Mouse (Mus musculus): ENCODE measurements around the gene Cpa1. TPM values are rescaled to one million over a fixed set of nuclear protein-coding genes. Genes with fewer than 3 reads are reported as not detected.

Cpa1 gene
- polyA plus RNA-seq, 1 experiment from 2014 or later, result 0.52 TPM

DNA sequence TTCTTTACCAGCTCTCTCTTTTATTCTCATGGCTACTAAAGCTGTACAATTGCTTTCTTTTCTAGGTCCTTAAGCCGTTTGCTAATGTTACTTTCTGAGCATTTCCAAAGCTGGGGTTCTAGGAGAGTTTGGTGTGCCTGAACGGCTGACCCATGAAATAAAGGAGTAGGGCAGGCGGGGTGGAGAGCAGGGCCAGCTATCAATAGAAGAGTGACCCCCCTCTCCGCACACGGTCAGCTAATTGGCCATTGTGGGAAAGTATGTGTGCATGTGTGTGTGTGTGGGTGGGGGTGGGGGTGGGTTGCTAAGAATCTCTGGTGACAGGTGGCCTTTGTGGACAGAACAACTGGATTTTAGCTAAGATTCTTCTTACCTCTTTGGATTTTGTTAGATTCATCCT is 27.8 kb upstream of the Cpa1 start:
- no peak overlapping the region for H3K4me3 ChIP-seq
- no peaks in the 10 kb centered on the region for H3K36me3 ChIP-seq
- 25% methylated on average over 5 of the region's 5 CpGs for whole genome bisulfite sequencing
- H3K27me3 ChIP-seq, result no peaks in the 10 kb centered on the region
- no peak overlapping the region for H3K27ac ChIP-seq (replicated peaks)
- H3K4me1 ChIP-seq (replicated peaks), result peaks cover 23% of the 10 kb centered on the region
- no peaks in the 10 kb centered on the region for H3K9me3 ChIP-seq
- no peak overlapping the region for H3K9ac ChIP-seq
- no peak for ATAC-seq (ENCODE audit: low read depth)
- no peak overlapping the region for H3K4me2 ChIP-seq

DNA sequence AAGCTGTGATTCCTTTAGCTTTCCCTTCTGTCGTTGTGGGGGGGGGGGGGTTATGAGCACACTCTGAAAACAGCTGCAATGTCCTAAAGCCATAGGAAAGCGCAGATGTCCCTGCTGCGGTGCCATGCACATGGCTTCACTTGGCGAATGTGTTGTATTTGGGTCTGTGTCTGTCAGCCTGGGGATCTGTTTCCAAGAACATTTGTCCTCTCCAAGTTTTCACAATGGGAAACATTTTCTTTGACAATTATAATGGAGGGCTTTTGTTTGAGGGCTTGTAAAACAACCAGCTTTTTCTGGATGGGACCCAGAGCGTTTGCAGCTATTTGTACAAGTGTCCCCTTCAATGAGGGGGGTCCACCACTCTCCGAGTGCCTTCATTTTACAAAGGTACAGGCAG is 24.8 kb upstream of the Cpa1 start:
- Histone ChIP-seq H3K9me3 (no peaks in the 10 kb centered on the region), H3K4me3 (no peak overlapping the region), H3K36me3 (no peaks in the 10 kb centered on the region), H3K27me3 (no peaks in the 10 kb centered on the region), H3K4me1 (replicated peaks) (peaks cover 52% of the 10 kb centered on the region), H3K4me2 (no peak overlapping the region), H3K27ac (replicated peaks) (no peak overlapping the region), H3K9ac (no peak overlapping the region)
- WGBS, result 51% methylated on average over 6 of the region's 6 CpGs
- no peak for ATAC-seq (ENCODE audit: low read depth)

DNA sequence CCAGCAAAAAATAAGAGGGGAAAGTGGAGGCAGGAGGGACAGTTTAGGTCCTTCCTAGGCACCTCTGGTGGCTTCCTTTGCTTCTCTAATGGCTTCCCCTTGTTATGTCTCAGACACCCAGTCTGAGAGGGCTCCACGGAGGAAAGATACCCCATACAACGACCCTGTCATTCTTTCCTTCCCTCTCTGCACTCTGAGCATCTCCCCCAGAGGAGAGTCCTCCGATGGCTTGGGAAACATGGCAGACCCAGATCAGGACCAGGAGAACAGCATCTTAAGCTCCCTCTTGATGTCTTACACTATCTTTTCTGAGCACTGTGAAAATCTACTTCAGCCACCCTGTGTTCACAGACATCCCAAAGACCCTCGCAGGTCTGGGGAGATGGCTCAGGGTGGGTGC is 23.3 kb upstream of the Cpa1 start:
- H3K4me2 ChIP-seq, result no peak overlapping the region
- WGBS, result 23% methylated on average over 4 of the region's 4 CpGs
- H3K9ac ChIP-seq, result no peak overlapping the region
- H3K4me1 ChIP-seq (replicated peaks), result peaks cover 52% of the 10 kb centered on the region
- H3K27me3 ChIP-seq, result no peaks in the 10 kb centered on the region
- H3K4me3 ChIP-seq, result no peak overlapping the region
- H3K36me3 ChIP-seq, result no peaks in the 10 kb centered on the region
- no peak for ATAC-seq (ENCODE audit: low read depth)
- H3K27ac ChIP-seq (replicated peaks), result no peak overlapping the region
- no peaks in the 10 kb centered on the region for H3K9me3 ChIP-seq

DNA sequence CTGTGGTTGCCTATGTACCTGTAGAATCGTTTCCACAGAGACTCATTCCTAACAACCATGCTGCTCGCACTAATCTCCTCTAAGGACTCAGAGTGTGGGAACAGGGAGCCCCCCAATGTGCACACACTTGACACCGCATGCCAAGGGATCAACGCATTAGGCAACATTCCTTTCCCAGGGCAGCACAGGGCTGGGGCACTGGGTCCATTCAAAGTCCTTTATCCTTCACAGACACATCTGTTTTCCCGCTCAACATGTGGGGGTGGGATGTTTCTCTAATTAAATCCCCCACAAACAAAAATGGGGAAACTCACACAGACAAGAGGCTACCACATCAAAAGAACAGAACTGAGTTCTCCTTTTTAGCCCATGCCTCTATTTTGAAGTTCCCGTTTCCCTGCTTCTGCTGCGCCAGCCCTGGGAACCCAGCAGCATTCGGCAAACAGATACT is 22.5 kb upstream of the Cpa1 start:
- Histone ChIP-seq H3K4me2 (peak overlapping the region; percentile 56), H3K9me3 (no peaks in the 10 kb centered on the region), H3K27me3 (no peaks in the 10 kb centered on the region), H3K9ac (0 out of 2 replicates have a peak overlapping the region, but pooled peaks have one; percentile 8), H3K27ac (replicated peaks) (peak overlapping the region; percentile 81), H3K4me1 (replicated peaks) (peaks cover 52% of the 10 kb centered on the region), H3K4me3 (no peak overlapping the region), H3K36me3 (no peaks in the 10 kb centered on the region)
- no peak for ATAC-seq (ENCODE audit: low read depth)
- WGBS, result 1% methylated on average over 8 of the region's 8 CpGs

DNA sequence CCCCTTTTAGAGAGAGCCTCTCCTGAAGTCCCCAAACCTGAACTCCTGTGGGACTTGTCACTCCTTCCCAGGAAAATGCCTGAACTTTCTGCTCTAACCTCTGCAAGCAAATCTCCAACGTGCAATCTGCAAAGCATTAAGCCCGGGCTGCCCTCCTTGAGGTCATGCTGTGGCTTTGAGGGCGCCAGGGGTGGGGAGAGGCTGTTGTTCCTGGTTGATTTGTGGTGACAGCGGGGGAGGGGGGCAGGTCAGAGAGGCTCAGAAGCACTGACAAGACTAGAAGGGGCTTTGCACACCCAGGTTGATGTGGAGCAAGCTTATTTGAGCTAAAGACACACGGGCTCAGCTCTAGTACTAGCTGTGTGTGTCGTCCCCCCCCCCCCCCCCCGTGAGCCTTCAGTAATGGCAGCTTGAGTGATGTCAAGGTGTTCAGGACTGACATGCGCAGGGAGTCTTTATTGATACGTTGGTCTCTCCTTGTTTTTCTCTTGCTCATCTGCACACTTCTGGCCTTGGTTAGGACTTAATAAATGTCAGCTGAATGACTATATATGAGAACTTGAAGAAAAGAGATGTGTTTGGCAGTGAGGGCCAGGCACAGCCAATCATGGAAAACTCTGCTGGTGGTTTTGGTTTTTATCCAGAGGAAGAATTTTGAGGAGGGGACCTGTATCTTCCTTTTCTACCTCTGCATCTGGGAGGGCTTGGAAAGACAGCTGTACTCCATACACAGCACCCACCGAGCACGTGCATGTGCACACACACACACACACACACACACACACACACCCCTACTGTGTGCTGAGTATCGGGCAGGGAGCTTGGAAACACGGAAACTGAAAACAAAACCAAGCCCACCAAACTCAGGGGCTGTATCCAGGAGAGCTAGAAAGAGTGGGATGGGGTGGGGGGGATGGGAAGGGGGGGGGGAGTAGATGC is 21.7 kb upstream of the Cpa1 start:
- Histone ChIP-seq H3K9ac (peak overlapping the region; percentile 60; the same call in 1 of the 2 replicates), H3K27me3 (no peaks in the 10 kb centered on the region), H3K4me3 (peak overlapping the region; percentile 19), H3K27ac (replicated peaks) (peak overlapping the region; percentile 81), H3K4me1 (replicated peaks) (peaks cover 52% of the 10 kb centered on the region), H3K36me3 (no peaks in the 10 kb centered on the region), H3K4me2 (peak overlapping the region; percentile 56), H3K9me3 (no peaks in the 10 kb centered on the region)
- 2% methylated on average over 13 of the region's 13 CpGs for WGBS
- ATAC-seq (ENCODE audit: low read depth), result peak; percentile 75

DNA sequence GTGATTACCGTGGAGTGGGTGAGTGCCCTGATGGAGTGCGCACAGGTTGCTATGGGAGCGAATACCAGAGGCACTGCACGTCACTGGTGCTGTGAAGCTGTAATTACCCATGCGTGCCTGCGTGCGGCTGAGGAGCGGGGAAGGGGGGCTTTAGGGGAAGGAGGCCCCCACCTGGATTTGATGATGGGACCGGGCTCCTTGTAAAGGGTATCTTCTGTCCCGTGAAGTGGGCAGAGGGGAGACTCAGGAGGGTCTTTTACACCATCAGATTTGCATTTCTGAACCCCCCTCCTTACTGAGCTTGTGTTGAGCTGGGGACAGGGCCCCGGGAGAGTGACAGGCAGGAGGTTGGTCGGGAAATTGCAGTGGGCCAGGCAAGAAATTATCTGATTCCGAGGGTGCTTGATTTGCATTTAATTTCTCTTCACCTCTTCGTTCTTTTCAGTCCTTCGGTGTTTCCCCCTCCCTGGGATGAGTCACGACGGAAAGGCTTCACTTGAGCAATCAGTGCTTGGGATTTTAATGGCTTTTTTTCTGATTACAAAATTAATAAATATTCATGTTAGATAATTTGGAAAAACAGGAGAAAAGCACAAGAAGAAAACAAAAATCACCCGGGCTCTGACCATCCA is 20.9 kb upstream of the Cpa1 start:
- Histone ChIP-seq H3K4me3 (peak overlapping the region; percentile 19), H3K4me1 (replicated peaks) (peaks cover 52% of the 10 kb centered on the region), H3K27ac (replicated peaks) (peak overlapping the region; percentile 81), H3K9me3 (no peaks in the 10 kb centered on the region), H3K36me3 (no peaks in the 10 kb centered on the region), H3K9ac (peak overlapping the region; percentile 60), H3K4me2 (peak overlapping the region; percentile 56), H3K27me3 (no peaks in the 10 kb centered on the region)
- ATAC-seq (ENCODE audit: low read depth), result peak; percentile 88
- 4% methylated on average over 18 of the region's 18 CpGs for WGBS

DNA sequence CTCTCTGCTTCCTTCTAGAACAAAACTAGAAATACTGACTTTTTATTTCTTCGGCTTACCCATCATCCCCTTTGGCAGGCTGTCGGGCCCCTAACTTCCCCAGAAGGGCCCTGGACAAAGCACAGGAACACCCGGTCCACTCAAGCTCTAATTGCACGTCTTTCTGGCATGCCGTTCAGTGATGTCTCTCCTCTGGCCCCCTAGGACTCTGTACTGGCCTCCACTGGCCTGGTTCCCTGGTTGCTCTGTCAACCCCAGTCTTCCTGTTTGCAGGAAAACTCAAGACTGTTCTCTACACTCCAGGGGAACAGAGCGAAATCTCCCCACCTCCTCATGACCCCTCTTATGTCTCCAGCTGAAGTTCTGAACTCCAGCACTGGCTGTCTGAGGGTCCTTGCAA is 20.3 kb upstream of the Cpa1 start:
- H3K4me3 ChIP-seq, result no peak overlapping the region
- no peaks in the 10 kb centered on the region for H3K27me3 ChIP-seq
- H3K4me2 ChIP-seq, result 0 out of 2 replicates have a peak overlapping the region, but pooled peaks have one; percentile 56
- H3K9ac ChIP-seq, result no peak overlapping the region
- WGBS, result 26% methylated on average over 6 of the region's 6 CpGs
- H3K36me3 ChIP-seq, result no peaks in the 10 kb centered on the region
- ATAC-seq (ENCODE audit: low read depth), result no peak
- peak overlapping the region; percentile 81 for H3K27ac ChIP-seq (replicated peaks)
- peaks cover 52% of the 10 kb centered on the region for H3K4me1 ChIP-seq (replicated peaks)
- no peaks in the 10 kb centered on the region for H3K9me3 ChIP-seq

DNA sequence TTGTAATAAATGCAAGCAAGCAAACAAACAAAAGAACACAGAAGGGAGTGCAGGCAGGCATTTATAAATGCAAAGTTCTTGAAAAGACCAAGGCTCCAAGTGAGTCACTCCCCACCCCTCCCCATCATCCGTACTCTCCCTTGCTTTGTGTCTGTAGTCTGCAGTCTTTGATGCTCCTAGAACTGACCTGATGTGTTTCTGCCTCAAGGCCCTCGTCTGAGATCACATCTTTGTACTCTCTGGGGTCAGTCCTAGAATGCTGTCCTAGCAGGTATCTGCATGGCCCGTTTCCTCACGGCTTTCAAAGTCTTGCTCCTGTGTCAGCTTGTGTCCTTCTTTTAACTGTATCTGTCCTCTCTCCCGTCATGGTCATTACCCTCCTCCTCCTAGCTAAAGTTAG is 19.4 kb upstream of the Cpa1 start:
- WGBS, result 65% methylated on average over 5 of the region's 5 CpGs
- H3K36me3 ChIP-seq, result no peaks in the 10 kb centered on the region

DNA sequence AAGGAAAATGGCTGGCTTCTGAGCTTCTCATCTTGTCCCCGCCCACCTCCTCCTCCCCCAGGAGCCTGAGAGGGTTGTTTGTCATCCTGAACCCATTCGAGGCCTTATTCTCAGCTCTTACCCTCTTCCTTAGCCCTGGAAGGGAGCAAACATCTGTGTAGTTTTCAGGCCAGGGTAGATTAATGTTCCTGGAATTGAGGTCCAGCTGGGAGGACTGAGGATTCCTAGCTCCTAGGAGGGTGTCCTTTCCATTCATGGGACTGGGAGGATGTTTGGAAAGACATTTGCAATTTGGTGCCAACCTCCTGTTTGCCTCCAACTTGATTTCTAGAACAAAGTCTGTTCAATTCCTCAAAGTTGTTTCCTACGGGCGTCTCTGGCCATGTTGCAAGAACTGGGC is 18.4 kb upstream of the Cpa1 start:
- no peak for ATAC-seq (ENCODE audit: low read depth)
- Histone ChIP-seq H3K27ac (replicated peaks) (0 out of 2 replicates have a peak overlapping the region, but pooled peaks have one; percentile 1), H3K4me1 (replicated peaks) (peaks cover 36% of the 10 kb centered on the region), H3K4me2 (no peak overlapping the region), H3K4me3 (no peak overlapping the region), H3K9me3 (no peaks in the 10 kb centered on the region), H3K9ac (no peak overlapping the region), H3K27me3 (no peaks in the 10 kb centered on the region), H3K36me3 (no peaks in the 10 kb centered on the region)
- WGBS, result 81% methylated on average over 4 of the region's 4 CpGs

More for the DNA sequence above, 19.4 kb upstream of the Cpa1 start:
- ATAC-seq (ENCODE audit: low read depth), result no peak
- Histone ChIP-seq H3K4me2 (no peak overlapping the region), H3K27me3 (no peaks in the 10 kb centered on the region), H3K9me3 (no peaks in the 10 kb centered on the region), H3K9ac (no peak overlapping the region), H3K27ac (replicated peaks) (no peak overlapping the region), H3K4me1 (replicated peaks) (peaks cover 45% of the 10 kb centered on the region), H3K4me3 (no peak overlapping the region)

DNA sequence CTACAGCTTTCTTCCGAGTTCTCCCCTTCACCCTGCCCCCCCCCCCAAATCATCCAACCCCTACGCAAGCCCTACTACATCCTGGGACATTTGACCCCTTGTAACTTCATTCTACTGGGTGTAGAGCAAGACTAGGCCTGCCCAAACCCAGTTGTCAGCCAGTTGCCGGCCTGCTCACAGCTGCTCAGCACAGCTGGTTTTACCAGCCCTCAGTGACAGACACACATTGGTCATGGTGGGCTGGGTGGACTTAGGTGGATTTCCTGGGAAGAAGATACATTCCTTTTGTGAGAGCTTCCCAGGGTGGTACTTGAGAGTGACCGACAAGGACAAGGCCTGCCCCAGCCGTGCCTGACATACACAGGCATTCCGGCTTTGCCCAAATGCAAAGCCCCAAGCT is 18.0 kb upstream of the Cpa1 start:
- Histone ChIP-seq H3K4me1 (replicated peaks) (peaks cover 32% of the 10 kb centered on the region), H3K27me3 (no peaks in the 10 kb centered on the region), H3K9me3 (no peaks in the 10 kb centered on the region), H3K27ac (replicated peaks) (no peak overlapping the region), H3K36me3 (no peaks in the 10 kb centered on the region), H3K9ac (no peak overlapping the region), H3K4me2 (no peak overlapping the region), H3K4me3 (no peak overlapping the region)
- no peak for ATAC-seq (ENCODE audit: low read depth)
- WGBS, result 89% methylated on average over 6 of the region's 6 CpGs

DNA sequence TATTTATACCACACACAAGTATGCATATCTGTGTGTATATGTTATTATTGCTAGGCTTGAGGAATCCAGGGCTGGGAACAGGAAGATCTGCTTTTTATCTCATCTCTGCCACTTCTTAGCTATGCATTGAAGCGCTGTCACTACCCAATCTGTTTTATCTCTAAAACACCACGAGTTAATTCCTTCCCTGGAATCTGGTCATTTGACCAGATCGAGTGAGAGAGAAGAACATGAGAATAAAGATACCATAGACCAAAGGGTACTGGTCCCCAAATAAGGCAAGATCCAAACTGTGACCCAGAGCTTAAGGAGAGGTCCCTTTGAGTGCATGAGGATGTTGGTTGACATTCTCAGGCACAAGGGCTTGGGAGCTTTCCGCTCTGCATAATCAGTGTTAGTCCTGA is 17.0 kb upstream of the Cpa1 start:
- Histone ChIP-seq H3K27ac (replicated peaks) (no peak overlapping the region), H3K9me3 (no peaks in the 10 kb centered on the region), H3K27me3 (no peaks in the 10 kb centered on the region), H3K9ac (no peak overlapping the region), H3K36me3 (no peaks in the 10 kb centered on the region), H3K4me2 (no peak overlapping the region), H3K4me3 (no peak overlapping the region), H3K4me1 (replicated peaks) (peaks cover 22% of the 10 kb centered on the region)
- no peak for ATAC-seq (ENCODE audit: low read depth)
- 87% methylated on average over 4 of the region's 4 CpGs for WGBS

DNA sequence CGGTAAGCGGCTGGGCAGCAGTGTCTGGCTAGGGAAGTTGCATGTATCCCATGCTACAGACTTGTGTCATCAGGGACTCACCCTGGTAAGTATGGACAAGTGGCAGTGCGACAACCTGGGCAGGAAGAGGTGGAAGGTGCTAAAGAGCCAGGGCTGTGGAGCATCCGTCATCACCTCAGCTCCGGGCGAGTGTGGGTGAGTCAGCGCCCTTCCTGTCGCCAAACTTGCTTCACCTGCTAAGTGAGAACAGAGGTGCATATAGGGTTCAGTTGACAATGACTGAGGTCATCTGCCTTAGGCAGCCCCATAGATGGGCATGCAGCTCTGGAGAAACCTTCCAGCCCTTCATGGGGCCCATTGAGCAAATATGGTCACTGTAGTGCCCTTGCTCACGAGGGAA is 14.3 kb upstream of the Cpa1 start:
- Histone ChIP-seq H3K27ac (replicated peaks) (no peak overlapping the region), H3K4me1 (replicated peaks) (peaks cover 14% of the 10 kb centered on the region), H3K9ac (no peak overlapping the region), H3K36me3 (no peaks in the 10 kb centered on the region), H3K27me3 (no peaks in the 10 kb centered on the region), H3K9me3 (no peaks in the 10 kb centered on the region), H3K4me3 (no peak overlapping the region), H3K4me2 (no peak overlapping the region)
- 97% methylated on average over 9 of the region's 9 CpGs for WGBS
- no peak for ATAC-seq (ENCODE audit: low read depth)
